Mouse (Mus musculus): Measurements from ENCODE around the gene Tgm6.

DNA sequence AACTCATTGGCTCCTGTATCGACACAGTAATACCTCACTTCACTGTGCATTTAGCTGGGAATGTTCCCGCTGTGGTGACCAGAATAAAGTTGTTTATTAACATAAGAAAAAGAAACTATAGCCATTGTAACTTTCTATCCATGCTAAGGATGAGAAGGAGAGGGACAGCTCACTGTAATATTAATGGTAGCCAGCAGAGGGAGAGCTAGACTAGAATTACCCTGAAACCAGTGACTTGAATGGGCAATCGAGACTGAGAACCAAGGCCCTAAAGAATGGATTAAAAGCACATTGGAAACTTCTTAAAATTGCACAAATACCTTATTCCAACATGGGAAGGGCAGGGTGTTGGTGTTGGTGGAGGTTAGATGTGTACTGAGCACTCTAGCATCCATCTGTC, 44.0 kb upstream of the Tgm6 start:
- TF ChIP-seq CTCF (IDR thresholded peaks at IDR 0.05; ENCODE audit: extremely low read depth, insufficient read depth, low read length) (peak; percentile 52; the same call in 1 of the 2 replicates), POLR2A (IDR thresholded peaks at IDR 0.05; ENCODE audit: extremely low read depth, insufficient read depth, low read length) (no peak)
